8 mouse cellular contexts compared by ENCODE assay signal in genomic region chr5:92139191-92139590, GRCm38 (mm10). TPM values are rescaled to one million over a fixed set of nuclear protein-coding genes. Genes with fewer than 3 reads are reported as not detected.
DNase-seq lines count a peak whose midpoint lies in the region; ATAC-seq and TF ChIP-seq lines count a peak whose summit lies in the region.

No protein-coding gene starts in this region.

- no peak overlapping the region for H3K27ac ChIP-seq in kidney, embryonic 16.5 days (ENCODE audit: low read length)
- H3K27ac ChIP-seq in embryonic facial prominence, embryonic 15.5 days (replicated peaks) = no peak overlapping the region
- no peak overlapping the region for H3K27ac ChIP-seq in intestine, postnatal 0 days (ENCODE audit: low read depth, low read length)
- no peak overlapping the region for H3K27ac ChIP-seq in neural tube, embryonic 13.5 days (replicated peaks)

- no peak for TF ChIP-seq CTCF in intestine, postnatal 0 days (IDR thresholded peaks at IDR 0.05; ENCODE audit: low read depth)

- H3K4me3 ChIP-seq in kidney, embryonic 16.5 days (ENCODE audit: low read length) = peak overlapping the region; percentile 91
- peak overlapping the region; percentile 90 for H3K4me3 ChIP-seq in embryonic facial prominence, embryonic 15.5 days (replicated peaks)
- peak overlapping the region; percentile 80 for H3K4me3 ChIP-seq in intestine, postnatal 0 days (ENCODE audit: low read depth, low read length)
- peak overlapping the region; percentile 90 for H3K4me3 ChIP-seq in neural tube, embryonic 13.5 days

- ATAC-seq in kidney, embryonic 16.5 days (ENCODE audit: low FRiP score, low TSS enrichment) = no peak
- ATAC-seq in embryonic facial prominence, embryonic 15.5 days (ENCODE audit: insufficient number of reproducible peaks, low FRiP score, low TSS enrichment, low read depth) = no peak
- ATAC-seq in intestine, postnatal 0 days = no peak
- no peak for ATAC-seq in neural tube, embryonic 13.5 days (ENCODE audit: low read depth)

- H3K4me1 ChIP-seq in kidney, embryonic 16.5 days (ENCODE audit: insufficient read depth, low read length) = peaks cover 22% of the 10 kb centered on the region
- H3K4me1 ChIP-seq in embryonic facial prominence, embryonic 15.5 days = peaks cover 20% of the 10 kb centered on the region
- 0 out of 2 replicates have a peak, but pooled peaks cover 4% of the 10 kb centered on the region for H3K4me1 ChIP-seq in intestine, postnatal 0 days (replicated peaks; ENCODE audit: control insufficient read depth, insufficient read depth, low read length)
- H3K4me1 ChIP-seq in neural tube, embryonic 13.5 days (replicated peaks) = peaks cover 34% of the 10 kb centered on the region

- H3K4me2 ChIP-seq in kidney, embryonic 16.5 days (replicated peaks; ENCODE audit: low read depth, low read length) = peak overlapping the region; percentile 63
- peak overlapping the region; percentile 71 for H3K4me2 ChIP-seq in embryonic facial prominence, embryonic 15.5 days (replicated peaks)
- peak overlapping the region; percentile 71 for H3K4me2 ChIP-seq in intestine, postnatal 0 days (replicated peaks; ENCODE audit: low read depth)
- peak overlapping the region; percentile 74 for H3K4me2 ChIP-seq in neural tube, embryonic 13.5 days

- DNase-seq in kidney, postnatal 36 days = no peak
- DNase-seq in thymus, adult 18-20 months = no peak
- no peak for DNase-seq in gastrocnemius, adult 18-20 months (ENCODE audit: low spot score)
- no peak for DNase-seq in cerebellum, adult 11-12 months

- H3K9me3 ChIP-seq in kidney, embryonic 16.5 days (ENCODE audit: low read length) = no peaks in the 10 kb centered on the region
- no peaks in the 10 kb centered on the region for H3K9me3 ChIP-seq in embryonic facial prominence, embryonic 15.5 days (replicated peaks)
- H3K9me3 ChIP-seq in intestine, postnatal 0 days (ENCODE audit: control insufficient read depth) = no peaks in the 10 kb centered on the region
- H3K9me3 ChIP-seq in neural tube, embryonic 13.5 days = no peaks in the 10 kb centered on the region

- no peaks in the 10 kb centered on the region for H3K36me3 ChIP-seq in kidney, embryonic 16.5 days (ENCODE audit: insufficient read depth, low read length)
- no peaks in the 10 kb centered on the region for H3K36me3 ChIP-seq in embryonic facial prominence, embryonic 15.5 days
- no peaks in the 10 kb centered on the region for H3K36me3 ChIP-seq in intestine, postnatal 0 days (ENCODE audit: control insufficient read depth, insufficient read depth)
- no peaks in the 10 kb centered on the region for H3K36me3 ChIP-seq in neural tube, embryonic 13.5 days

- peak overlapping the region; percentile 44; the same call in 1 of the 2 replicates for H3K9ac ChIP-seq in kidney, embryonic 16.5 days (replicated peaks; ENCODE audit: low read length)
- H3K9ac ChIP-seq in embryonic facial prominence, embryonic 15.5 days = peak overlapping the region; percentile 21; the same call in 1 of the 2 replicates
- H3K9ac ChIP-seq in intestine, postnatal 0 days (ENCODE audit: low read depth, low read length) = peak overlapping the region; percentile 19; the same call in 1 of the 2 replicates
- H3K9ac ChIP-seq in neural tube, embryonic 13.5 days = peak overlapping the region; percentile 93

- 9% methylated on average over 1 of the region's 1 CpGs for WGBS in kidney, embryonic 16.5 days
- WGBS in embryonic facial prominence, embryonic 15.5 days = 25% methylated on average over 1 of the region's 1 CpGs
- 17% methylated on average over 1 of the region's 1 CpGs for WGBS in intestine, postnatal 0 days
- WGBS in neural tube, embryonic 13.5 days = 50% methylated on average over 1 of the region's 1 CpGs

- H3K27me3 ChIP-seq in kidney, embryonic 16.5 days (ENCODE audit: insufficient read depth, low read length) = no peaks in the 10 kb centered on the region
- H3K27me3 ChIP-seq in embryonic facial prominence, embryonic 15.5 days = no peaks in the 10 kb centered on the region
- H3K27me3 ChIP-seq in intestine, postnatal 0 days (replicated peaks; ENCODE audit: control insufficient read depth, insufficient read depth, low read length) = no peaks in the 10 kb centered on the region
- H3K27me3 ChIP-seq in neural tube, embryonic 13.5 days = no peaks in the 10 kb centered on the region

RNA-seq across cellular contexts. Expression of gene Uso1, which starts 1.5 kb away (rescaled TPM):
- polyA plus RNA-seq in kidney, embryonic 16.5 days (2015; fragmentation: Nextera tagmentation; extraction: Ambion mirVana) = 40.0 and 40.5 TPM in 2 replicates
- polyA plus RNA-seq in embryonic facial prominence, embryonic 15.5 days (2015; fragmentation: Nextera tagmentation; extraction: Ambion mirVana) = 49.9 and 50.0 TPM in 2 replicates
- polyA plus RNA-seq in intestine, postnatal 0 days (2015; fragmentation: Nextera tagmentation; extraction: Ambion mirVana) = 61.5 and 68.8 TPM in 2 replicates
- polyA plus RNA-seq in neural tube, embryonic 13.5 days (2015; fragmentation: Nextera tagmentation; extraction: Ambion mirVana) = 45.7 and 49.3 TPM in 2 replicates
- total RNA-seq in gastrocnemius, adult 18-20 months (2021) = 10 to 100 TPM; 68.3 to 72.6 TPM

RNA-seq across cellular contexts. Expression of gene G3bp2, which starts 55.7 kb away (rescaled TPM):
- 155 and 169 TPM in 2 replicates for polyA plus RNA-seq in kidney, embryonic 16.5 days (2015; fragmentation: Nextera tagmentation; extraction: Ambion mirVana)
- polyA plus RNA-seq in embryonic facial prominence, embryonic 15.5 days (2015; fragmentation: Nextera tagmentation; extraction: Ambion mirVana) = 144 and 151 TPM in 2 replicates
- 121 and 132 TPM in 2 replicates for polyA plus RNA-seq in intestine, postnatal 0 days (2015; fragmentation: Nextera tagmentation; extraction: Ambion mirVana)
- 380 and 403 TPM in 2 replicates for polyA plus RNA-seq in neural tube, embryonic 13.5 days (2015; fragmentation: Nextera tagmentation; extraction: Ambion mirVana)
- total RNA-seq in gastrocnemius, adult 18-20 months (2021) = 10 to 100 TPM; 58.2 to 61.5 TPM

Comparison
In these comparisons a context has a peak if more than half of its experiments do, and no peak if none do; other contexts are left out.
1. H3K9ac ChIP-seq: peak in every context shown above with its lines; median percentile 93 in neural tube, embryonic 13.5 days; 44 in kidney, embryonic 16.5 days; 21 in embryonic facial prominence, embryonic 15.5 days; 19 in intestine, postnatal 0 days.